14 mouse cellular contexts compared by ENCODE assay signal in the genomic region with DNA sequence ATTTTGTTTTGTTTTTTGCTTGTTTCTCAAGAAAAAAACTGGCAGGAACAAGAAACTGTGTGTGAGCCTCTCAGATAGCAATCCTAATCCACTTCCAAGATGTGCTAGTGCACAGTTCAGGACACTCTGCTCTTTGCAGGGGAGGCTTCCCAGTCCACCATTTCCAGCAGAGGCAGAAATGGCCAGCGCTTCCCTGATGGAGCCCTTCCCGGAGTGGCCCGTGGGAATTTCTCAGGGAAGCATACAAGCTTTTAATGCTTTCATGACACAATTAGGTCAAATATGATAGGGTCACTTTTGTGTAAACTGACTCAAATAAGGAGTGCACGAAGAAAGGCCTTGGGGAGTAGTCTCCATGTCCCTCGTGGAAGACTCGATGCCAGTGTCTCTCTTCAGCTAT. TPM values are rescaled to one million over a fixed set of nuclear protein-coding genes. Genes with fewer than 3 reads are reported as not detected.
DNase-seq lines count a peak whose midpoint lies in the region.
"Had no signal": no experiment of that assay in that cellular context is flagged by ENCODE, and none has a peak within 500 bp of the region (broad histone marks: within the 10 kb centered on the region; RNA-seq: fewer than 3 reads in every experiment).

No protein-coding gene starts in this region.

- peak; percentile 43 for DNase-seq in gastrocnemius, adult 18-20 months (ENCODE audit: low spot score)
- DNase-seq in gastrocnemius, postnatal 10 days = no peak
- DNase-seq in retina, postnatal 1 day = peak; percentile 25
- DNase-seq in retina, embryonic 14.5 days (ENCODE audit: low spot score) = no peak
- DNase-seq in gastrocnemius, postnatal 25 days = peak; percentile 49
- DNase-seq in MN1 (ENCODE audit: low spot score) = no peak
- DNase-seq in ovary, postnatal 36 days (ENCODE audit: low spot score) = no peak
- DNase-seq: cerebellum, adult 18-20 months; cerebellum, postnatal 25 days; embryo, embryonic 11 days; lung, postnatal 4 days; right cerebral cortex, adult 18-20 months had no signal

RNA-seq across cellular contexts. Expression of gene Alkal2, which starts 1.8 kb away (rescaled TPM):
- total RNA-seq in gastrocnemius, adult 18-20 months (2021) = 1 to 10 TPM in 1 of 2 experiments, under 1 TPM in 1; 0.83 to 1.9 TPM
- total RNA-seq in gastrocnemius, postnatal 10 days (2021) = under 1 TPM; 0.63 to 0.87 TPM
- under 1 TPM; 0.46 to 0.95 TPM for total RNA-seq in gastrocnemius, postnatal 25 days (2021)
- total RNA-seq: CH12.LX, MEL had no signal

RNA-seq across cellular contexts. Expression of gene Acp1, which starts 25.5 kb away (rescaled TPM):
- total RNA-seq in gastrocnemius, adult 18-20 months (2021) = 10 to 100 TPM; 31.1 to 36.5 TPM
- 10 to 100 TPM; 41.4 to 49.6 TPM for total RNA-seq in gastrocnemius, postnatal 10 days (2021)
- total RNA-seq in gastrocnemius, postnatal 25 days (2021) = 10 to 100 TPM; 32.1 to 33.6 TPM

RNA-seq across cellular contexts. Expression of gene Sh3yl1, which starts 25.6 kb away (rescaled TPM):
- total RNA-seq in gastrocnemius, adult 18-20 months (2021) = 1 to 10 TPM in 1 of 2 experiments, under 1 TPM in 1; 0.59 to 1.1 TPM
- 1 to 10 TPM; 1.9 to 2.7 TPM for total RNA-seq in gastrocnemius, postnatal 10 days (2021)
- 1 to 10 TPM in 1 of 2 experiments, under 1 TPM in 1; 0.83 to 1.1 TPM for total RNA-seq in gastrocnemius, postnatal 25 days (2021)

Comparison
In these comparisons a context has a peak if more than half of its experiments do, and no peak if none do; other contexts are left out.
1. DNase-seq: peak in gastrocnemius, adult 18-20 months (single experiment), retina, postnatal 1 day (single experiment) and gastrocnemius, postnatal 25 days (single experiment); none in gastrocnemius, postnatal 10 days (single experiment), retina, embryonic 14.5 days (single experiment), MN1 (single experiment) and ovary, postnatal 36 days (single experiment).